Mouse (Mus musculus) G1E (cell line): ENCODE measurements around the gene Mnat1.

Source experiments
- CTCF ChIP-seq: IDR thresholded peaks from 2 replicates; pipeline ENCODE4 v1.5.1; 2012; ENCODE audit warnings: low read depth, low read length, inconsistent platforms, mixed read lengths
- GATA1 ChIP-seq: IDR thresholded peaks from 2 replicates; pipeline ENCODE4 v1.6.1; 2012; ENCODE audit warnings: borderline replicate concordance, low read length, inconsistent platforms, mixed read lengths
- TAL1 ChIP-seq: conservative IDR thresholded peaks from 2 replicates; pipeline ENCODE4 v1.6.1; 2012; ENCODE audit warnings: low read depth, low read length, inconsistent platforms, mixed read lengths

DNA sequence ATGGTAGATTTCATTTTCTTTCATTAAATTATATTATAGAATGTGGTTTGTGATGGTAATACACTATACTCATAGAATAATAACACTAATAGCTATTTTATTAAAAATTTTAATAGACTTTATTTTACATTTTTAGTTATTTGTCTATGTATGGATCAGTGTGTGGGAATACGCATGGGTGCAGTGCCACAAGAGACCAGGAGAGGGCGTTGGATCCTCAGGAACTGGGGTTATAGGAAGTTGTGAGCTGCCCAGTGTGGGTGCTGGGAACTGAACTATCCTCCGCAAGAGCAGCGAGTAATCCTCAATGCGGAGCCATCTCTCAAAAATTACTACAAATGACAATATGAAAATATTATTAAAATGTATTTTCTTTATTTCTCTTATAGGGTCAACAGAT, 95.1 kb downstream of the Mnat1 start:
- 0 out of 2 replicates have a peak, but pooled peaks have one; percentile 13 for TF ChIP-seq CTCF
- TF ChIP-seq GATA1 = no peak
- no peak for TF ChIP-seq TAL1
